Mouse (Mus musculus): Measurements from ENCODE around the gene H2-Eb2. TPM values are rescaled to one million over a fixed set of nuclear protein-coding genes. Genes with fewer than 3 reads are reported as not detected.

The H2-Eb2 gene
- polyA plus RNA-seq, 1 experiment from 2014 or later = not detected

DNA sequence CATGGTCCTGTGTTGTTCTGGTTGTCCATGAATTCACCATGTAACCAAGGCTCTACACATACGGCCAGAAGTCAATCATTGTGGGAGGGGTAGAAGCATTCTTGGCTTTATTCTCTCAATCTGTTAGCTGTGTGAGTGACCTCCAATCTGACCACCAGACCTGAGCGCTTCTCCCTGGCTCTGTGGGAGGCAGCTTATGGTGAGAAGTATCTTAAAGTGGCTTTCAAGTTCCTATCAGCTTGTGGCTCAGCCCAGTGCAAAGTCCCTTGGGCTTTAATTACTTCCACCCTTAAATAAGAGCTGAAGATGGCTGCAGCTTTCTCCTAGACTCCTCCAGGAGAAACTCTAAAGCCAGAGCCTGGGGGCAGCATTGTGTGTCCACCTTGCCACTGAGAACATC lies 51.4 kb downstream of the H2-Eb2 start, which contains the start of gene Btnl1:
Btnl1 (plus strand) TSS at position 286 of the 400 bp plus-strand sequence.
- no peak within 1 kb of the TSS for H3K9ac ChIP-seq
- peak; percentile 54 for ATAC-seq
- no peaks in the 10 kb centered on the region for H3K27me3 ChIP-seq (replicated peaks)
- H3K4me2 ChIP-seq (replicated peaks) = peak within 1 kb of the TSS; percentile 42
- H3K27ac ChIP-seq = no peak within 1 kb of the TSS
- 0 out of 2 replicates have a peak, but pooled peaks cover 3% of the 10 kb centered on the region for H3K4me1 ChIP-seq (replicated peaks)
- H3K36me3 ChIP-seq = no peaks in the 10 kb centered on the region
- H3K4me3 ChIP-seq (replicated peaks) = 0 out of 2 replicates have a peak within 1 kb of the TSS, but pooled peaks have one; percentile 10
- WGBS = 74% methylated on average over 2 of the region's 2 CpGs
- no peaks in the 10 kb centered on the region for H3K9me3 ChIP-seq

DNA sequence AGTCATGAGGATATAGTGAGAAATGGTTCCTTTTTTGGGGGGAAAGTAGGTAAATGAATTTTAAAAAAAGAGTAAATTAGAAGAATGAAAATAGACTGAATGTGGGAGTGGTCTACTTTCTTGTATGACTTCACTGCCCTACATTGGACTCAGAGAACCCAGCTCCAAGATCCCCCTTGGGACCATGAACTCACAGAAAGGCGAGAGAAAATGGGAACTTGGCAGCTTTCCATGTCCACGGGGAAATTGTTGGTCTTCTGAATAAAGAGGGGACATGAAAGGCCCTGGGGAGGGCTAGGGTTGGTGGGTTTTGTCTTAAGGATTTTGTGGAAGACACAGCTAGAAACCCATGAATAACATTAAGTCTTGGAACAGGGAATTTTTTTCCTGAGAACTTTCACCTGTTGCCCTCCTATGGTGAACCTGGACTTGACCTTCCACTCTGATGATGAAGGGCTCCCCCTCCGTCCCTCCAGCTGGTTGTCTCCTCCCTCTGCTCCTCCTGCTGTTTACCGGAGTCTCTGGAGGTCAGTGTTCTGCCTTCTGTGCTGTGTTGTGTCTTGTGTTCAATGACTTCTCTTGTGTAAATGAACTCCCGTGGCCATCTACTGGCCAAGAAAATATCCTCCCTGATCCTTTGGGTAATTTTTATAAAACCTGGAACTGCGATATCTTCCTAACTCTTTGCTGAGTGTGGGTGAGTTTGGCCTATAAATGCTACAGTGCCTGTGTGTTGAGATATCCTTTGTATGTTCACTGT lies 52.2 kb downstream of the H2-Eb2 start:
- H3K4me3 ChIP-seq (replicated peaks) = 0 out of 2 replicates have a peak overlapping the region, but pooled peaks have one; percentile 10
- H3K9me3 ChIP-seq = no peaks in the 10 kb centered on the region
- H3K27me3 ChIP-seq (replicated peaks) = no peaks in the 10 kb centered on the region
- no peak overlapping the region for H3K9ac ChIP-seq
- no peak overlapping the region for H3K27ac ChIP-seq
- H3K4me1 ChIP-seq (replicated peaks) = 0 out of 2 replicates have a peak, but pooled peaks cover 3% of the 10 kb centered on the region
- 55% methylated on average over 6 of the region's 6 CpGs for WGBS
- H3K4me2 ChIP-seq (replicated peaks) = peak overlapping the region; percentile 42; the same call in 1 of the 2 replicates
- no peak for ATAC-seq
- H3K36me3 ChIP-seq = no peaks in the 10 kb centered on the region

GRCm38 (mm10) chr17:34378716-34379115 lies 53.3 kb downstream of the H2-Eb2 start:
- H3K27ac ChIP-seq = no peak overlapping the region
- no peaks in the 10 kb centered on the region for H3K9me3 ChIP-seq
- H3K4me2 ChIP-seq (replicated peaks) = no peak overlapping the region
- 69% methylated on average over 2 of the region's 2 CpGs for WGBS
- H3K27me3 ChIP-seq (replicated peaks) = no peaks in the 10 kb centered on the region
- no peak overlapping the region for H3K9ac ChIP-seq
- no peak overlapping the region for H3K4me3 ChIP-seq (replicated peaks)
- H3K4me1 ChIP-seq (replicated peaks) = no peaks in the 10 kb centered on the region
- ATAC-seq = no peak
- H3K36me3 ChIP-seq = no peaks in the 10 kb centered on the region

DNA sequence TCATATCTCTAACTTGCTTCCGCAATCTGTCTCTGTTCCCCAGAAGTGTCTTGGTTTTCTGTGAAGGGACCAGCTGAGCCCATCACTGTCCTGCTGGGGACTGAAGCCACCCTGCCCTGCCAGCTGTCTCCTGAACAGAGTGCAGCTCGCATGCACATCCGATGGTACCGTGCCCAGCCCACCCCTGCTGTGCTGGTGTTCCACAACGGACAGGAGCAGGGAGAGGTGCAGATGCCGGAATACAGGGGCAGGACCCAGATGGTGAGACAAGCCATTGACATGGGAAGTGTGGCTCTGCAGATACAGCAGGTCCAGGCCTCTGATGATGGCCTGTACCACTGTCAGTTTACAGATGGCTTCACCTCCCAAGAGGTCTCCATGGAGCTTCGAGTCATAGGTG lies 54.0 kb downstream of the H2-Eb2 start:
- H3K4me3 ChIP-seq (replicated peaks) = no peak overlapping the region
- no peak overlapping the region for H3K4me2 ChIP-seq (replicated peaks)
- H3K4me1 ChIP-seq (replicated peaks) = no peaks in the 10 kb centered on the region
- 87% methylated on average over 7 of the region's 7 CpGs for WGBS
- H3K27me3 ChIP-seq (replicated peaks) = no peaks in the 10 kb centered on the region
- H3K27ac ChIP-seq = no peak overlapping the region
- no peaks in the 10 kb centered on the region for H3K9me3 ChIP-seq
- ATAC-seq = no peak
- H3K9ac ChIP-seq = no peak overlapping the region
- H3K36me3 ChIP-seq = no peaks in the 10 kb centered on the region

DNA sequence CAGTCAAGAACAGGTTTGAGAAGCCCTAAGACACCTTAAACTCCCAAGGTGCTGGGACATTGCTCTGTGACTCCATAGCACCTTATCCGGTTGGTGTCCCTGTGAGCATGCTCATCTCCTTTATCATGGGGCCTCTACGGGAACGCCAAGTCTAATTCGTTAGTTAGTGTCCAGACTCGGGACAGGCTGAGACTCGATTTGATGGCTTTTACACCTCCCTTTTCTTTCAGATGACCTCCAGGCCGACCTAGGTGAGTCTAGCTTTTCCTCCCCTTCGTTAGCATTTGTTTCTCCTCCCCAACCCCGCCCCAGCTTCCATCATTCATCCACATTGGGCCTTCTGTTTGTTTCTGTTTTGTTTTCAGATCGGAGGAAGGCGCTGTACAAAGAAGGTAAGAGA lies 56.4 kb downstream of the H2-Eb2 start:
- H3K4me3 ChIP-seq (replicated peaks) = no peak overlapping the region
- no peak overlapping the region for H3K9ac ChIP-seq
- no peaks in the 10 kb centered on the region for H3K36me3 ChIP-seq
- no peak overlapping the region for H3K4me2 ChIP-seq (replicated peaks)
- no peak overlapping the region for H3K27ac ChIP-seq
- no peaks in the 10 kb centered on the region for H3K27me3 ChIP-seq (replicated peaks)
- WGBS = 71% methylated on average over 11 of the region's 11 CpGs
- no peaks in the 10 kb centered on the region for H3K4me1 ChIP-seq (replicated peaks)
- no peak for ATAC-seq
- H3K9me3 ChIP-seq = no peaks in the 10 kb centered on the region

- 78% methylated on average over 7 of the region's 7 CpGs for WGBS
- no peak for ATAC-seq
- H3K27ac ChIP-seq = no peak overlapping the region
Observed at GRCm38 (mm10) chr17:34383212-34383611, 57.7 kb downstream of the H2-Eb2 start.

GRCm38 (mm10) chr17:34384699-34385098 lies 59.2 kb downstream of the H2-Eb2 start:
- Histone ChIP-seq H3K4me3 (replicated peaks) (no peak overlapping the region), H3K4me1 (replicated peaks) (no peaks in the 10 kb centered on the region), H3K9ac (no peak overlapping the region), H3K4me2 (replicated peaks) (no peak overlapping the region), H3K27ac (no peak overlapping the region), H3K27me3 (replicated peaks) (no peaks in the 10 kb centered on the region), H3K36me3 (no peaks in the 10 kb centered on the region), H3K9me3 (no peaks in the 10 kb centered on the region)
- WGBS = 75% methylated on average over 3 of the region's 3 CpGs
- ATAC-seq = no peak

More at GRCm38 (mm10) chr17:34383212-34383611, 57.7 kb downstream of the H2-Eb2 start:
- Histone ChIP-seq H3K9ac (no peak overlapping the region), H3K4me2 (replicated peaks) (no peak overlapping the region), H3K36me3 (no peaks in the 10 kb centered on the region), H3K27me3 (replicated peaks) (no peaks in the 10 kb centered on the region), H3K9me3 (no peaks in the 10 kb centered on the region), H3K4me1 (replicated peaks) (no peaks in the 10 kb centered on the region), H3K4me3 (replicated peaks) (no peak overlapping the region)

DNA sequence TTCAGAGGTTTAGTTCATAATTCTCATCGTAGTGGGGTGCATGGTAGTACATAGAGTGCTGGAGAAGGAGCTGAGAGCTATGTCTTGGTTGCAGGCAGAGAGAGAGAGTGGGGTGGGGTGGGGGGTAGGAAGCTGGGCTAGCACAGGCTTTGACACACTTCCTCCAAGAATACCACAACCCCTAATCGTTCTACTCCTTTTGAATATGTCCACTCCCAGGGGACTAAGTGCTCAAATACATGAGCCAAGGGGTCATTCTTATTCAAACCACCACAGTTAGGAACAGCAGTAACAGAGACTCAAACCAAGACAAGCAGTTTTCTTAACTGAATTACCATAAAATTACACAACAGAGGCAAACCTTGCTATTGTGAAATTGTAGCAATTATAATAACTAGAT lies 61.2 kb downstream of the H2-Eb2 start:
- ATAC-seq = no peak

GRCm38 (mm10) chr17:34388513-34388912 lies 63.0 kb downstream of the H2-Eb2 start:
- no peak for ATAC-seq
- whole genome bisulfite sequencing = 36% methylated on average over 4 of the region's 4 CpGs
- Histone ChIP-seq H3K4me2 (replicated peaks) (no peak overlapping the region), H3K27ac (no peak overlapping the region), H3K9me3 (no peaks in the 10 kb centered on the region), H3K36me3 (no peaks in the 10 kb centered on the region), H3K4me3 (replicated peaks) (no peak overlapping the region), H3K27me3 (replicated peaks) (no peaks in the 10 kb centered on the region), H3K4me1 (replicated peaks) (peaks cover 5% of the 10 kb centered on the region; the same call in 1 of the 2 replicates), H3K9ac (no peak overlapping the region)

More for the DNA sequence above, 61.2 kb downstream of the H2-Eb2 start:
- no peak overlapping the region for H3K9ac ChIP-seq
- H3K36me3 ChIP-seq = no peaks in the 10 kb centered on the region
- H3K4me1 ChIP-seq (replicated peaks) = no peaks in the 10 kb centered on the region
- no peak overlapping the region for H3K4me2 ChIP-seq (replicated peaks)
- H3K27ac ChIP-seq = no peak overlapping the region
- H3K27me3 ChIP-seq (replicated peaks) = no peaks in the 10 kb centered on the region
- 72% methylated on average over 2 of the region's 2 CpGs for WGBS
- H3K9me3 ChIP-seq = no peaks in the 10 kb centered on the region
- H3K4me3 ChIP-seq (replicated peaks) = no peak overlapping the region

Other genes with a start within 250 kb of the H2-Eb2 start
- gene H2-Oa, start 233.3 kb upstream of the H2-Eb2 start, polyA plus RNA-seq (2015; fragmentation: Nextera tagmentation; extraction: Ambion mirVana) = 0.66 and 0.85 TPM in 2 replicates
- gene H2-DMa, start 206.1 kb upstream of the H2-Eb2 start, polyA plus RNA-seq (2015; fragmentation: Nextera tagmentation; extraction: Ambion mirVana) = 11.3 and 13.4 TPM in 2 replicates
- 88.2 and 90.7 TPM in 2 replicates for gene Brd2, start 203.0 kb upstream of the H2-Eb2 start, polyA plus RNA-seq (2015; fragmentation: Nextera tagmentation; extraction: Ambion mirVana)
- 0.68 and 0.83 TPM in 2 replicates for gene H2-DMb2, start 182.4 kb upstream of the H2-Eb2 start, polyA plus RNA-seq (2015; fragmentation: Nextera tagmentation; extraction: Ambion mirVana)
- 3.2 TPM in 2 replicates for gene H2-DMb1, start 172.6 kb upstream of the H2-Eb2 start, polyA plus RNA-seq (2015; fragmentation: Nextera tagmentation; extraction: Ambion mirVana)
- 6.2 and 6.9 TPM in 2 replicates for gene Tap1, start 138.1 kb upstream of the H2-Eb2 start, polyA plus RNA-seq (2015; fragmentation: Nextera tagmentation; extraction: Ambion mirVana)
- gene Psmb9, start 137.9 kb upstream of the H2-Eb2 start, polyA plus RNA-seq (2015; fragmentation: Nextera tagmentation; extraction: Ambion mirVana) = 9.3 and 9.4 TPM in 2 replicates
- gene Psmb8, start 127.9 kb upstream of the H2-Eb2 start, polyA plus RNA-seq (2015; fragmentation: Nextera tagmentation; extraction: Ambion mirVana) = 15.5 and 16.9 TPM in 2 replicates
- gene Tap2, start 122.1 kb upstream of the H2-Eb2 start, polyA plus RNA-seq (2015; fragmentation: Nextera tagmentation; extraction: Ambion mirVana) = 5.3 and 5.6 TPM in 2 replicates
- 0.06 and 0.13 TPM in 2 replicates for gene H2-Ob, start 86.8 kb upstream of the H2-Eb2 start, polyA plus RNA-seq (2015; fragmentation: Nextera tagmentation; extraction: Ambion mirVana)
- gene H2-Ab1, start 68.0 kb upstream of the H2-Eb2 start, polyA plus RNA-seq (2015; fragmentation: Nextera tagmentation; extraction: Ambion mirVana) = 17.1 and 21.4 TPM in 2 replicates
- gene H2-Aa, start 37.8 kb upstream of the H2-Eb2 start, polyA plus RNA-seq (2015; fragmentation: Nextera tagmentation; extraction: Ambion mirVana) = 10.2 TPM in 2 replicates
- 6.9 and 7.4 TPM in 2 replicates for gene H2-Eb1, start 19.8 kb upstream of the H2-Eb2 start, polyA plus RNA-seq (2015; fragmentation: Nextera tagmentation; extraction: Ambion mirVana)
- gene Btnl2, start 29.2 kb downstream of the H2-Eb2 start, polyA plus RNA-seq (2015; fragmentation: Nextera tagmentation; extraction: Ambion mirVana) = 3.7 and 5.0 TPM in 2 replicates
- 9.4 and 14.7 TPM in 2 replicates for gene Btnl1, start 51.5 kb downstream of the H2-Eb2 start, polyA plus RNA-seq (2015; fragmentation: Nextera tagmentation; extraction: Ambion mirVana)
- gene BC051142, start 73.2 kb downstream of the H2-Eb2 start, polyA plus RNA-seq (2015; fragmentation: Nextera tagmentation; extraction: Ambion mirVana) = 0.34 and 0.59 TPM in 2 replicates
- 12.7 and 13.6 TPM in 2 replicates for gene Btnl4, start 151.7 kb downstream of the H2-Eb2 start, polyA plus RNA-seq (2015; fragmentation: Nextera tagmentation; extraction: Ambion mirVana)
- 13.1 and 15.2 TPM in 2 replicates for gene Btnl6, start 191.7 kb downstream of the H2-Eb2 start, polyA plus RNA-seq (2015; fragmentation: Nextera tagmentation; extraction: Ambion mirVana)
- 2.9 and 5.8 TPM in 2 replicates for gene Notch4, start 238.6 kb downstream of the H2-Eb2 start, polyA plus RNA-seq (2015; fragmentation: Nextera tagmentation; extraction: Ambion mirVana)

Data from intestine, embryonic 15.5 days (tissue).